ENCODE assay signal across 16 mouse cellular contexts in genomic region chr6:84630276-84630675, GRCm38 (mm10). TPM values are rescaled to one million over a fixed set of nuclear protein-coding genes. Genes with fewer than 3 reads are reported as not detected.
DNase-seq lines count a peak whose midpoint lies in the region; ATAC-seq lines count a peak whose summit lies in the region.
"Had no signal": no experiment of that assay in that cellular context is flagged by ENCODE, and none has a peak within 500 bp of the region (broad histone marks: within the 10 kb centered on the region; RNA-seq: fewer than 3 reads in every experiment).

No protein-coding gene starts in this region.

- no peak overlapping the region for H3K4me2 ChIP-seq in hindbrain, embryonic 12.5 days (replicated peaks)
- H3K4me2 ChIP-seq: embryonic facial prominence, embryonic 13.5 days; heart, embryonic 15.5 days had no signal

- no peaks in the 10 kb centered on the region for H3K27me3 ChIP-seq in hindbrain, embryonic 12.5 days
- H3K27me3 ChIP-seq: embryonic facial prominence, embryonic 13.5 days; heart, embryonic 15.5 days; Patski had no signal

- WGBS in hindbrain, embryonic 12.5 days, result 35% methylated on average over 1 of the region's 1 CpGs

- H3K9ac ChIP-seq in hindbrain, embryonic 12.5 days, result no peak overlapping the region
- H3K9ac ChIP-seq: embryonic facial prominence, embryonic 13.5 days; forebrain, postnatal 0 days; heart, embryonic 15.5 days had no signal

- no peaks in the 10 kb centered on the region for H3K36me3 ChIP-seq in hindbrain, embryonic 12.5 days
- H3K36me3 ChIP-seq: embryonic facial prominence, embryonic 13.5 days; heart, embryonic 15.5 days had no signal

- DNase-seq in heart, adult 9 months (ENCODE audit: low spot score in 2 of 2), result peak; percentile 7 to 41
- DNase-seq in heart, postnatal 25 days (ENCODE audit: low spot score), result no peak
- peak; percentile 60 for DNase-seq in embryo, embryonic 10 days (ENCODE audit: low spot score)
- peak; percentile 41 for DNase-seq in kidney, postnatal 14 days
- DNase-seq in lung, postnatal 10 days, result peak; percentile 58
- DNase-seq in thymus, postnatal 36 days, result no peak
- DNase-seq in testis, postnatal 10 days (ENCODE audit: low spot score), result no peak
- DNase-seq: cerebellum, adult 8-10 months; forebrain, postnatal 0 days had no signal

- no peak overlapping the region for H3K4me3 ChIP-seq in hindbrain, embryonic 12.5 days
- H3K4me3 ChIP-seq: embryonic facial prominence, embryonic 13.5 days; heart, embryonic 15.5 days had no signal

- H3K4me1 ChIP-seq in hindbrain, embryonic 12.5 days, result no peaks in the 10 kb centered on the region
- H3K4me1 ChIP-seq: embryonic facial prominence, embryonic 13.5 days; heart, embryonic 15.5 days had no signal

- no peaks in the 10 kb centered on the region for H3K9me3 ChIP-seq in hindbrain, embryonic 12.5 days (replicated peaks)
- H3K9me3 ChIP-seq: embryonic facial prominence, embryonic 13.5 days; heart, embryonic 15.5 days had no signal

- H3K27ac ChIP-seq in hindbrain, embryonic 12.5 days, result no peak overlapping the region
- H3K27ac ChIP-seq: embryonic facial prominence, embryonic 13.5 days; heart, embryonic 15.5 days had no signal

- ATAC-seq in hindbrain, embryonic 12.5 days (ENCODE audit: low FRiP score), result no peak
- ATAC-seq: CD4-positive, CD25-positive, alpha-beta regulatory T cell, adult 4 months; forebrain, postnatal 0 days; intestine, embryonic 16.5 days; Patski had no signal

- intact Hi-C loops in heart, postnatal 25 days (cut with DNase I), result loop anchor here (5.0 kb wide), 1 partner anchor 38 kb away; the partner anchor contains the start of gene Cyp26b1

RNA-seq across cellular contexts. Expression of gene Cyp26b1, which starts 36.6 kb away (rescaled TPM):
- 10 to 100 TPM in 1 of 2 experiments, 1 to 10 TPM in 1; 2.4 to 23.4 TPM for total RNA-seq in heart, postnatal 25 days (2021)
- 55.3 and 60.5 TPM in 2 replicates for polyA plus RNA-seq in hindbrain, embryonic 12.5 days (2016; fragmentation: Nextera tagmentation; extraction: Ambion mirVana)
- total RNA-seq: megakaryocyte, adult 5-6 weeks had no signal

Comparison
In these comparisons a context has a peak if more than half of its experiments do, and no peak if none do; other contexts are left out.
1. DNase-seq: peak in heart, adult 9 months (2 of 2), embryo, embryonic 10 days (single experiment), kidney, postnatal 14 days (single experiment) and lung, postnatal 10 days (single experiment); none in heart, postnatal 25 days (single experiment), thymus, postnatal 36 days (0 of 2) and testis, postnatal 10 days (single experiment).